Mouse (Mus musculus): ENCODE results near the gene Auts2. TPM values are rescaled to one million over a fixed set of nuclear protein-coding genes. Genes with fewer than 3 reads are reported as not detected.

The Auts2 gene
- polyA plus RNA-seq, 1 experiment from 2014 or later, result 19.0 TPM

- H3K4me2 ChIP-seq (replicated peaks), result no peak overlapping the region
- no peak overlapping the region for H3K9ac ChIP-seq
- H3K4me1 ChIP-seq (replicated peaks), result peaks cover 11% of the 10 kb centered on the region
- no peak for ATAC-seq
- no peaks in the 10 kb centered on the region for H3K9me3 ChIP-seq
- H3K27me3 ChIP-seq (replicated peaks), result no peaks in the 10 kb centered on the region
- no peaks in the 10 kb centered on the region for H3K36me3 ChIP-seq
- no peak overlapping the region for H3K4me3 ChIP-seq (replicated peaks)
- no peak overlapping the region for H3K27ac ChIP-seq
- WGBS, result 68% methylated on average over 15 of the region's 15 CpGs
Measured at GRCm38 (mm10) chr5:131531744-131532552, 1011.2 kb downstream of the Auts2 start.

GRCm38 (mm10) chr5:131530828-131531227, 1012.3 kb downstream of the Auts2 start:
- H3K27me3 ChIP-seq (replicated peaks), result no peaks in the 10 kb centered on the region
- H3K36me3 ChIP-seq, result no peaks in the 10 kb centered on the region
- H3K4me3 ChIP-seq (replicated peaks), result no peak overlapping the region
- ATAC-seq, result no peak
- H3K9ac ChIP-seq, result no peak overlapping the region
- H3K4me1 ChIP-seq (replicated peaks), result peaks cover 11% of the 10 kb centered on the region
- 70% methylated on average over 2 of the region's 2 CpGs for WGBS
- no peaks in the 10 kb centered on the region for H3K9me3 ChIP-seq
- H3K27ac ChIP-seq, result 0 out of 2 replicates have a peak overlapping the region, but pooled peaks have one; percentile 19
- H3K4me2 ChIP-seq (replicated peaks), result no peak overlapping the region; the same call in 1 of the 2 replicates

- WGBS, result 50% methylated on average over 3 of the region's 3 CpGs
- H3K4me3 ChIP-seq (replicated peaks), result no peak overlapping the region
- no peaks in the 10 kb centered on the region for H3K27me3 ChIP-seq (replicated peaks)
- H3K4me2 ChIP-seq (replicated peaks), result no peak overlapping the region
- no peaks in the 10 kb centered on the region for H3K9me3 ChIP-seq
- peaks cover 16% of the 10 kb centered on the region for H3K4me1 ChIP-seq (replicated peaks)
- H3K36me3 ChIP-seq, result no peaks in the 10 kb centered on the region
- H3K27ac ChIP-seq, result no peak overlapping the region
- H3K9ac ChIP-seq, result no peak overlapping the region
- ATAC-seq, result no peak
Measured at GRCm38 (mm10) chr5:131526666-131527065, 1016.5 kb downstream of the Auts2 start.

- Histone ChIP-seq H3K9ac (no peak overlapping the region), H3K4me3 (replicated peaks) (no peak overlapping the region), H3K4me1 (replicated peaks) (peaks cover 16% of the 10 kb centered on the region), H3K4me2 (replicated peaks) (no peak overlapping the region), H3K36me3 (no peaks in the 10 kb centered on the region), H3K9me3 (no peaks in the 10 kb centered on the region), H3K27me3 (replicated peaks) (no peaks in the 10 kb centered on the region), H3K27ac (0 out of 2 replicates have a peak overlapping the region, but pooled peaks have one; percentile 22)
- 47% methylated on average over 12 of the region's 12 CpGs for WGBS
- peak; percentile 82 for ATAC-seq
Measured at GRCm38 (mm10) chr5:131524900-131525465, 1018.2 kb downstream of the Auts2 start.

GRCm38 (mm10) chr5:131519560-131519959, 1023.6 kb downstream of the Auts2 start:
- Histone ChIP-seq H3K4me2 (replicated peaks) (no peak overlapping the region), H3K27me3 (replicated peaks) (no peaks in the 10 kb centered on the region), H3K27ac (no peak overlapping the region), H3K36me3 (no peaks in the 10 kb centered on the region), H3K9ac (no peak overlapping the region), H3K9me3 (no peaks in the 10 kb centered on the region), H3K4me3 (replicated peaks) (no peak overlapping the region), H3K4me1 (replicated peaks) (peaks cover 22% of the 10 kb centered on the region)
- ATAC-seq, result no peak
- 89% methylated on average over 3 of the region's 3 CpGs for WGBS

- 69% methylated on average over 4 of the region's 4 CpGs for WGBS
- no peak overlapping the region for H3K9ac ChIP-seq
- no peak overlapping the region for H3K4me3 ChIP-seq (replicated peaks)
- no peak overlapping the region for H3K4me2 ChIP-seq (replicated peaks)
- no peaks in the 10 kb centered on the region for H3K36me3 ChIP-seq
- no peak overlapping the region for H3K27ac ChIP-seq
- H3K4me1 ChIP-seq (replicated peaks), result peaks cover 17% of the 10 kb centered on the region
- H3K27me3 ChIP-seq (replicated peaks), result no peaks in the 10 kb centered on the region
- ATAC-seq, result no peak
- H3K9me3 ChIP-seq, result no peaks in the 10 kb centered on the region
Measured at GRCm38 (mm10) chr5:131517677-131518076, 1025.5 kb downstream of the Auts2 start.

GRCm38 (mm10) chr5:131515707-131516407, 1027.3 kb downstream of the Auts2 start:
- H3K36me3 ChIP-seq, result no peaks in the 10 kb centered on the region
- WGBS, result 21% methylated on average over 14 of the region's 14 CpGs
- H3K9me3 ChIP-seq, result no peaks in the 10 kb centered on the region
- H3K9ac ChIP-seq, result no peak overlapping the region
- peak; percentile 80 for ATAC-seq
- no peak overlapping the region for H3K27ac ChIP-seq
- H3K27me3 ChIP-seq (replicated peaks), result no peaks in the 10 kb centered on the region
- H3K4me2 ChIP-seq (replicated peaks), result peak overlapping the region; percentile 26; the same call in 1 of the 2 replicates
- no peak overlapping the region for H3K4me3 ChIP-seq (replicated peaks)
- H3K4me1 ChIP-seq (replicated peaks), result peaks cover 12% of the 10 kb centered on the region

GRCm38 (mm10) chr5:131513753-131514152, 1029.4 kb downstream of the Auts2 start:
- Histone ChIP-seq H3K27me3 (replicated peaks) (no peaks in the 10 kb centered on the region), H3K9ac (no peak overlapping the region), H3K4me1 (replicated peaks) (peaks cover 12% of the 10 kb centered on the region), H3K27ac (no peak overlapping the region), H3K4me3 (replicated peaks) (no peak overlapping the region), H3K36me3 (no peaks in the 10 kb centered on the region), H3K4me2 (replicated peaks) (no peak overlapping the region), H3K9me3 (no peaks in the 10 kb centered on the region)
- WGBS, result 73% methylated on average over 3 of the region's 3 CpGs
- ATAC-seq, result no peak

GRCm38 (mm10) chr5:131512617-131513016, 1030.5 kb downstream of the Auts2 start:
- no peak overlapping the region for H3K9ac ChIP-seq
- H3K4me3 ChIP-seq (replicated peaks), result no peak overlapping the region
- peaks cover 12% of the 10 kb centered on the region for H3K4me1 ChIP-seq (replicated peaks)
- H3K27me3 ChIP-seq (replicated peaks), result no peaks in the 10 kb centered on the region
- ATAC-seq, result no peak
- no peak overlapping the region for H3K4me2 ChIP-seq (replicated peaks)
- H3K36me3 ChIP-seq, result no peaks in the 10 kb centered on the region
- no peaks in the 10 kb centered on the region for H3K9me3 ChIP-seq
- 85% methylated on average over 10 of the region's 10 CpGs for WGBS
- H3K27ac ChIP-seq, result no peak overlapping the region

GRCm38 (mm10) chr5:131510659-131511058, 1032.5 kb downstream of the Auts2 start:
- H3K4me1 ChIP-seq (replicated peaks), result peaks cover 2% of the 10 kb centered on the region
- no peak for ATAC-seq
- WGBS, result 60% methylated on average over 5 of the region's 5 CpGs

GRCm38 (mm10) chr5:131509315-131509714, 1033.8 kb downstream of the Auts2 start:
- Histone ChIP-seq H3K36me3 (no peaks in the 10 kb centered on the region), H3K27ac (no peak overlapping the region), H3K4me3 (replicated peaks) (no peak overlapping the region), H3K9me3 (no peaks in the 10 kb centered on the region), H3K4me2 (replicated peaks) (no peak overlapping the region), H3K4me1 (replicated peaks) (no peaks in the 10 kb centered on the region), H3K27me3 (replicated peaks) (no peaks in the 10 kb centered on the region), H3K9ac (no peak overlapping the region)
- 80% methylated on average over 4 of the region's 4 CpGs for whole genome bisulfite sequencing
- 0 out of 2 replicates have a peak, but pooled peaks have one; percentile 23 for ATAC-seq

More at GRCm38 (mm10) chr5:131510659-131511058, 1032.5 kb downstream of the Auts2 start:
- no peak overlapping the region for H3K4me3 ChIP-seq (replicated peaks)
- no peaks in the 10 kb centered on the region for H3K9me3 ChIP-seq
- H3K4me2 ChIP-seq (replicated peaks), result no peak overlapping the region
- H3K36me3 ChIP-seq, result no peaks in the 10 kb centered on the region
- H3K27ac ChIP-seq, result no peak overlapping the region
- H3K27me3 ChIP-seq (replicated peaks), result no peaks in the 10 kb centered on the region
- no peak overlapping the region for H3K9ac ChIP-seq

GRCm38 (mm10) chr5:131498865-131499264, 1044.3 kb downstream of the Auts2 start:
- no peaks in the 10 kb centered on the region for H3K4me1 ChIP-seq (replicated peaks)
- no peaks in the 10 kb centered on the region for H3K36me3 ChIP-seq
- no peaks in the 10 kb centered on the region for H3K9me3 ChIP-seq
- no peaks in the 10 kb centered on the region for H3K27me3 ChIP-seq (replicated peaks)
- no peak overlapping the region for H3K9ac ChIP-seq
- H3K4me3 ChIP-seq (replicated peaks), result no peak overlapping the region
- 90% methylated on average over 4 of the region's 4 CpGs for whole genome bisulfite sequencing
- H3K27ac ChIP-seq, result no peak overlapping the region
- no peak for ATAC-seq
- no peak overlapping the region for H3K4me2 ChIP-seq (replicated peaks)
